Mouse (Mus musculus) gastrocnemius, postnatal 4 days (tissue): ENCODE results near the gene Rnpepl1. TPM values are rescaled to one million over a fixed set of nuclear protein-coding genes. Genes with fewer than 3 reads are reported as not detected.
A peak's percentile ranks its signal among the peaks of the same experiment; 100 is the strongest.
"Not testable (repeated sequence)": the region's sequence is repeated elsewhere in the genome, so short reads cannot be mapped to it uniquely, and the experiment has no call there.

Source experiments
- DNase-seq, 2 experiments: peaks; one replicate each; pipeline ENCODE4 v3.0.0; 2021 to 2022; ENCODE audit warnings: low spot score in 2 of 2, mixed read lengths in 2 of 2
- total RNA-seq, 2 experiments: library from RNA; stranded (reverse); gene quantifications; 2 replicates each; pipeline ENCODE4 v1.2.3; 2021

Gene Rnpepl1
- total RNA-seq, 2 experiments from 2014 or later = 63.6 to 65.5 TPM

- no peak for DNase-seq
These were observed 25.9 kb downstream of the Rnpepl1 start for GRCm38 (mm10) chr1:92936467-92936866.

- DNase-seq = no peak
These were observed 27.2 kb downstream of the Rnpepl1 start for GRCm38 (mm10) chr1:92937797-92938196.

- DNase-seq = no peak
These were observed 29.2 kb downstream of the Rnpepl1 start for GRCm38 (mm10) chr1:92939746-92940145.

- no peak for DNase-seq
These were observed 32.8 kb downstream of the Rnpepl1 start for GRCm38 (mm10) chr1:92943219-92943989.

- no peak for DNase-seq
These were observed 37.4 kb downstream of the Rnpepl1 start for GRCm38 (mm10) chr1:92947966-92948365.

GRCm38 (mm10) chr1:92949426-92949825, 38.8 kb downstream of the Rnpepl1 start:
- no peak for DNase-seq

- DNase-seq = no peak
These were observed 40.0 kb downstream of the Rnpepl1 start, which contains the start of gene Gpr35 for GRCm38 (mm10) chr1:92950607-92951006. Gene Gpr35 (plus strand): TSS chr1:92950865.

GRCm38 (mm10) chr1:92953641-92954040, 43.1 kb downstream of the Rnpepl1 start:
- peak in 1 of 2 experiments; percentile 1 for DNase-seq

- DNase-seq = peak; percentile 18 to 58
These were observed 46.2 kb downstream of the Rnpepl1 start for GRCm38 (mm10) chr1:92956571-92957335.

- DNase-seq = no peak
These were observed 48.4 kb downstream of the Rnpepl1 start for GRCm38 (mm10) chr1:92958999-92959398.

GRCm38 (mm10) chr1:92970791-92971190, 60.2 kb downstream of the Rnpepl1 start:
- DNase-seq = not testable (repeated sequence)

- DNase-seq = no peak
These were observed 61.6 kb downstream of the Rnpepl1 start for GRCm38 (mm10) chr1:92971879-92972795.

- DNase-seq = peak; percentile 16 to 58
These were observed 62.3 kb downstream of the Rnpepl1 start for GRCm38 (mm10) chr1:92972854-92973253.

Other genes with a start within 250 kb of the Rnpepl1 start
- gene Gpc1, start 79.1 kb upstream of the Rnpepl1 start, total RNA-seq = 100 to 1,000 TPM; 238 to 250 TPM
- gene Ankmy1, start 7.9 kb upstream of the Rnpepl1 start, total RNA-seq = under 1 TPM; 0.52 to 0.70 TPM
- gene Dusp28, start 3.8 kb upstream of the Rnpepl1 start, total RNA-seq = 10 to 100 TPM; 22.2 to 23.1 TPM
- gene Capn10, start 23.6 kb downstream of the Rnpepl1 start, total RNA-seq = 10 to 100 TPM; 12.6 to 13.8 TPM
- gene Gpr35, start 40.1 kb downstream of the Rnpepl1 start, total RNA-seq = under 1 TPM; 0.13 to 0.66 TPM
- gene Aqp12, start 95.6 kb downstream of the Rnpepl1 start, total RNA-seq = not detected
- gene Kif1a, start 191.2 kb downstream of the Rnpepl1 start, total RNA-seq = 1 to 10 TPM; 6.3 to 6.9 TPM
- gene Agxt, start 224.5 kb downstream of the Rnpepl1 start, total RNA-seq = under 1 TPM in 1 of 2 experiments, not detected in 1; 0.78 TPM